Mouse (Mus musculus): ENCODE measurements around the gene Gm1979. TPM values are rescaled to one million over a fixed set of nuclear protein-coding genes. Genes with fewer than 3 reads are reported as not detected.
A peak's percentile ranks its signal among the peaks of the same experiment; 100 is the strongest.
"Not testable (repeated sequence)": the region's sequence is repeated elsewhere in the genome, so short reads cannot be mapped to it uniquely, and the experiment has no call there.

Gm1979 gene
- polyA plus RNA-seq (2014; fragmentation: Nextera tagmentation; extraction: Ambion mirVana) = 0.46 TPM in 1 of 2 replicates, not detected in the other

DNA sequence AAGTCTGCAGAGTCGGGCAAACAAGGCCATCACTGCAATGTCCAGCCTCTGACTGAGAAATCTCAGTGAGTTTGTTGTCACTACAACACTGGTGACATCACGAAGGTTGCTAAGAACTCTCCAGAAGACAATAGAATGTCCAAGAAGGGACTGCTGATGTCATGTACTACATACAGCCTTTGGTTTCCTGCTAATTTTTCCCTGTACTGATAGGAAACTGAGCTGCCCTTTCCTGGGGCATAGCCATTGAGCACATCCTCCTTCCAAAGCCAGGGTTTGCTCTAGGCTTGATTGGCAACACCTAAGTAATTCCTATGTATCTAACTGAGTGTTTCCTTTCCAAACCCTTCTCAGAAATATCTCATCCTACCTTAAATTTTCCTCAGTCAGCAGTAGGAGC lies at the start of gene Gm1979:
Gene Gm1979 (minus strand): TSS at position 101 of the 400 bp plus-strand sequence.
- ATAC-seq (ENCODE audit: insufficient number of reproducible peaks, insufficient read depth, low FRiP score, low read depth); H3K4me3 ChIP-seq (ENCODE audit: control insufficient read depth in 1 of 2, insufficient read depth in 1 of 2, low read depth in 1 of 2, low read length in 2 of 2); H3K4me2 ChIP-seq (ENCODE audit: low read length); H3K9ac ChIP-seq (ENCODE audit: low read length); H3K27me3 ChIP-seq (ENCODE audit: control insufficient read depth, insufficient read depth, low read length); H3K4me1 ChIP-seq (ENCODE audit: control insufficient read depth in 2 of 2, insufficient read depth in 2 of 2, low read length in 2 of 2); H3K36me3 ChIP-seq (ENCODE audit: control insufficient read depth, insufficient read depth, low read length); H3K27ac ChIP-seq (replicated peaks in 1 of 2; ENCODE audit: control insufficient read depth in 1 of 2, insufficient read depth in 1 of 2, low read depth in 2 of 2, low read length in 2 of 2); H3K9me3 ChIP-seq (ENCODE audit: control insufficient read depth, low read length): not testable (repeated sequence)
- 75% methylated on average over 1 of the region's 2 CpGs for WGBS

DNA sequence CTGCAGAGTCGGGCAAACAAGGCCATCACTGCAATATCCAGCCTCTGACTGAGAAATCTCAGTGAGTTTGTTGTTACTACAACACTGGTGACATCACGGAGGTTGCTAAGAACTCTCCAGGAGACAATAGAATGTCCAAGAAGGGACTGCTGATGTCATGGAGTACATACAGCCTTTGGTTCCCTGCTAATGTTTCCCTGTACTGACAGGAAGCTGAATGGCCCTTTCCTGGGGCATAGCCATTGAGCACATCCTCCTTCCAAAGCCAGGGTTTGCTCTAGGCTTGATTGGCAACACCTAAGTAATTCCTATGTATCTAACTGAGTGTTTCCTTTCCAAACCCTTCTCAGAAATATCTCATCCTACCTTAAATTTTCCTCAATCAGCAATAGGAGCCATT lies 34.9 kb upstream of the Gm1979 start, which contains the start of gene Speer4a:
Gene Speer4a (minus strand): TSS at position 101 of the 400 bp plus-strand sequence.
- not testable (repeated sequence) for ATAC-seq (ENCODE audit: insufficient number of reproducible peaks, insufficient read depth, low FRiP score, low read depth); H3K9ac ChIP-seq (ENCODE audit: low read length); H3K9me3 ChIP-seq (ENCODE audit: control insufficient read depth, low read length); H3K4me1 ChIP-seq (ENCODE audit: control insufficient read depth in 2 of 2, insufficient read depth in 2 of 2, low read length in 2 of 2); H3K4me2 ChIP-seq (ENCODE audit: low read length); H3K27ac ChIP-seq (replicated peaks in 1 of 2; ENCODE audit: control insufficient read depth in 1 of 2, insufficient read depth in 1 of 2, low read depth in 2 of 2, low read length in 2 of 2); H3K27me3 ChIP-seq (ENCODE audit: control insufficient read depth, insufficient read depth, low read length); H3K4me3 ChIP-seq (ENCODE audit: control insufficient read depth in 1 of 2, insufficient read depth in 1 of 2, low read depth in 1 of 2, low read length in 2 of 2); H3K36me3 ChIP-seq (ENCODE audit: control insufficient read depth, insufficient read depth, low read length)
- 57% methylated on average over 2 of the region's 2 CpGs for WGBS

DNA sequence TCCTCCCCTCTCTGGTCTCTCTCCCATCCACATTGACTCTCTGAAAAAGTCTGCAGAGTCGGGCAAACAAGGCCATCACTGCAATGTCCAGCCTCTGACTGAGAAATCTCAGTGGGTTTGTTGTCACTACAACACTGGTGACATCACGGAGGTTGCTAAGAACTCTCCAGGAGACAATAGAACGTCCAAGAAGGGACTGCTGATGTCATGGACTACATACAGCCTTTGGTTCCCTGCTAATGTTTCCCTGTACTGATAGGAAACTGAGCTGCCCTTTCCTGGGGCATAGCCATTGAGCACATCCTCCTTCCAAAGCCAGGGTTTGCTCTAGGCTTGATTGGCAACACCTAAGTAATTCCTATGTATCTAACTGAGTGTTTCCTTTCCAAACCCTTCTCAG lies 18.2 kb upstream of the Gm1979 start, which contains the start of gene Gm5862:
Gene Gm5862 (minus strand): TSS at position 101 of the 400 bp plus-strand sequence.
- H3K9me3 ChIP-seq (ENCODE audit: control insufficient read depth, low read length); H3K36me3 ChIP-seq (ENCODE audit: control insufficient read depth, insufficient read depth, low read length); ATAC-seq (ENCODE audit: insufficient number of reproducible peaks, insufficient read depth, low FRiP score, low read depth); H3K4me3 ChIP-seq (ENCODE audit: control insufficient read depth in 1 of 2, insufficient read depth in 1 of 2, low read depth in 1 of 2, low read length in 2 of 2); H3K4me1 ChIP-seq (ENCODE audit: control insufficient read depth in 2 of 2, insufficient read depth in 2 of 2, low read length in 2 of 2); H3K4me2 ChIP-seq (ENCODE audit: low read length); H3K27ac ChIP-seq (replicated peaks in 1 of 2; ENCODE audit: control insufficient read depth in 1 of 2, insufficient read depth in 1 of 2, low read depth in 2 of 2, low read length in 2 of 2); H3K27me3 ChIP-seq (ENCODE audit: control insufficient read depth, insufficient read depth, low read length); H3K9ac ChIP-seq (ENCODE audit: low read length): not testable (repeated sequence)
- WGBS = no CpG with 5 or more reads among the region's 3 CpGs

DNA sequence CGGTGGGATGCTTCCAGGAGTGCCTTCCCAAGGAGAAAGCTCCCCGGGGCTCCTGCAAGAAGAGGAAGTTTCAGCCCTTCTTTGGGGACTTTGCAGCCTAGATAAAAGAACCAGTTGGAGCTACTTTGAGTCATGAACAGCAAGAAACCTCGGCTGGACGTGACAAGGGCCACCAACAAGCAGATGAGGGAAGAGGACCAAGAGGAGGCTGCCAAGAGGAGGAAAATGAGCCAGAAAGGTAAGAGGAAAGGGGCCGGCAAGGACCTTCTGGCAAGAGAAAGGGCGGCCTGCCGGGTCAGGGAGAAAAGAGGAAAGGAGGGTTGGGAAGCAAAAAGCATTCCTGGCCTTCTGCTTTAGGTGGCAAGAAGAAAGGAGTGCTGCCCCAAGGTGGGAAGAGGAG lies 3.1 kb upstream of the Gm1979 start:
- not testable (repeated sequence) for H3K4me2 ChIP-seq (ENCODE audit: low read length); H3K4me1 ChIP-seq (ENCODE audit: control insufficient read depth in 2 of 2, insufficient read depth in 2 of 2, low read length in 2 of 2); H3K9ac ChIP-seq (ENCODE audit: low read length); H3K27ac ChIP-seq (replicated peaks in 1 of 2; ENCODE audit: control insufficient read depth in 1 of 2, insufficient read depth in 1 of 2, low read depth in 2 of 2, low read length in 2 of 2); H3K4me3 ChIP-seq (ENCODE audit: control insufficient read depth in 1 of 2, insufficient read depth in 1 of 2, low read depth in 1 of 2, low read length in 2 of 2); H3K36me3 ChIP-seq (ENCODE audit: control insufficient read depth, insufficient read depth, low read length); ATAC-seq (ENCODE audit: insufficient number of reproducible peaks, insufficient read depth, low FRiP score, low read depth); H3K27me3 ChIP-seq (ENCODE audit: control insufficient read depth, insufficient read depth, low read length); H3K9me3 ChIP-seq (ENCODE audit: control insufficient read depth, low read length)
- 51% methylated on average over 6 of the region's 7 CpGs for WGBS

DNA sequence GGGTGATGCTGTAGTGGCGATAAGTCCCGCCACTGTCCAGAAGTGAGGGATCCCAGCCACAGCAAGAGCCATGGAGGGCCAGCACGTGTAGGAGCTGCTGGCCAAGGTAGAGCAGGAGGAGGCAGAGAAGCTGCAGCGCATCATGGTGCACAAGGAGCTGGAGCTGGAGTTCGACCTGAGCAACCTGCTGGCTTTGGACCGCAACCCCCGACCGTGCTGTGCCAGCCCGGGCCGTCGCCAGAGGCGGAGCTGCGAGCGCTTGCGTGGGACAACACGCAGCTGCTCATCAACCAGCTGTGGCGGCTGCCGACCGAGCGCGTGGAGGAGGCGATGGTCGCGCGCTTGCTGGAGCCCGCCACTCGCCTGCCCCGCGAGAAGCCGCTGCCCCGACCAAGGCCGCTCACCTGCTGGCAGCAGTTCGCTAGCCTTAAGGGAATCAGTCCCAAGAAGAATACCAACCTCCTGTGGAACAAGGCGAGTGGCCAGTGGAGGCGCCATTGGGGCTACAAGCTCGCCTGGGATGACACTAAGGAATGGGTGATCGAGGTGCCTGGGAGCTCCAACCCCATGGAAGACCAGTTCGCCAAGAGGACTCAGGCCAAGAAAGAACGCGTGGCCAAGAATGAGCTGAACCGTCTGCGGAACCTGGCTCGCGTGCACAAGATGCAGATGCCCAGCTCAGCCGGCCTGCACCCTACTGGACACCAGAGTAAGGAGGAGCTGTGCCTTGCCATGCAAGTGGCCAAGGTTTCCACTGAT lies 2.5 kb upstream of the Gm1979 start:
- H3K4me2 ChIP-seq (ENCODE audit: low read length) = peak overlapping the region; percentile 60
- 15% methylated on average over 44 of the region's 45 CpGs for WGBS
- H3K9me3 ChIP-seq (ENCODE audit: control insufficient read depth, low read length); H3K27me3 ChIP-seq (ENCODE audit: control insufficient read depth, insufficient read depth, low read length); H3K9ac ChIP-seq (ENCODE audit: low read length); H3K4me1 ChIP-seq (ENCODE audit: control insufficient read depth in 2 of 2, insufficient read depth in 2 of 2, low read length in 2 of 2); H3K36me3 ChIP-seq (ENCODE audit: control insufficient read depth, insufficient read depth, low read length); H3K27ac ChIP-seq (replicated peaks in 1 of 2; ENCODE audit: control insufficient read depth in 1 of 2, insufficient read depth in 1 of 2, low read depth in 2 of 2, low read length in 2 of 2): not testable (repeated sequence)
- peak overlapping the region; percentile 3 to 26 for H3K4me3 ChIP-seq (ENCODE audit: control insufficient read depth in 1 of 2, insufficient read depth in 1 of 2, low read depth in 1 of 2, low read length in 2 of 2)
- peak; percentile 76 for ATAC-seq (ENCODE audit: insufficient number of reproducible peaks, insufficient read depth, low FRiP score, low read depth)

DNA sequence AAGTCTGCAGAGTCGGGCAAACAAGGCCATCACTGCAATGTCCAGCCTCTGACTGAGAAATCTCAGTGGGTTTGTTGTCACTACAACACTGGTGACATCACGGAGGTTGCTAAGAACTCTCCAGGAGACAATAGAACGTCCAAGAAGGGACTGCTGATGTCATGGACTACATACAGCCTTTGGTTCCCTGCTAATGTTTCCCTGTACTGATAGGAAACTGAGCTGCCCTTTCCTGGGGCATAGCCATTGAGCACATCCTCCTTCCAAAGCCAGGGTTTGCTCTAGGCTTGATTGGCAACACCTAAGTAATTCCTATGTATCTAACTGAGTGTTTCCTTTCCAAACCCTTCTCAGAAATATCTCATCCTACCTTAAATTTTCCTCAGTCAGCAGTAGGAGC lies 16.0 kb downstream of the Gm1979 start, which contains the start of gene Gm21698:
Gene Gm21698 (minus strand): TSS at position 101 of the 400 bp plus-strand sequence.
- not testable (repeated sequence) for H3K4me3 ChIP-seq (ENCODE audit: control insufficient read depth in 1 of 2, insufficient read depth in 1 of 2, low read depth in 1 of 2, low read length in 2 of 2); H3K4me1 ChIP-seq (ENCODE audit: control insufficient read depth in 2 of 2, insufficient read depth in 2 of 2, low read length in 2 of 2); H3K9me3 ChIP-seq (ENCODE audit: control insufficient read depth, low read length); H3K27me3 ChIP-seq (ENCODE audit: control insufficient read depth, insufficient read depth, low read length); H3K4me2 ChIP-seq (ENCODE audit: low read length); H3K36me3 ChIP-seq (ENCODE audit: control insufficient read depth, insufficient read depth, low read length); ATAC-seq (ENCODE audit: insufficient number of reproducible peaks, insufficient read depth, low FRiP score, low read depth); H3K27ac ChIP-seq (replicated peaks in 1 of 2; ENCODE audit: control insufficient read depth in 1 of 2, insufficient read depth in 1 of 2, low read depth in 2 of 2, low read length in 2 of 2); H3K9ac ChIP-seq (ENCODE audit: low read length)
- no CpG with 5 or more reads among the region's 3 CpGs for WGBS

DNA sequence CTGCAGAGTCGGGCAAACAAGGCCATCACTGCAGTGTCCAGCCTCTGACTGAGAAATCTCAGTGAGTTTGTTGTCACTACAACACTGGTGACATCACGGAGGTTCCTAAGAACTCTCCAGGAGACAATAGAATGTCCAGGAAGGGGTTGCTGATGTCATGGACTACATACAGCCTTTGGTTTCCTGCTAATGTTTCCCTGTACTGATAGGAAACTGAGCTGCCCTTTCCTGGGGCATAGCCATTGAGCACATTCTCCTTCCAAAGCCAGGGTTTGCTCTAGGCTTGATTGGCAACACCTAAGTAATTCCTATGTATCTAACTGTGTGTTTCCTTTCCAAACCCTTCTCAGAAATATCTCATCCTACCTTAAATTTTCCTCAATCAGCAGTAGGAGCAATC lies 32.0 kb downstream of the Gm1979 start, which contains the start of gene Gm21680:
Gene Gm21680 (minus strand): TSS at position 101 of the 400 bp plus-strand sequence.
- not testable (repeated sequence) for H3K9me3 ChIP-seq (ENCODE audit: control insufficient read depth, low read length); H3K36me3 ChIP-seq (ENCODE audit: control insufficient read depth, insufficient read depth, low read length); ATAC-seq (ENCODE audit: insufficient number of reproducible peaks, insufficient read depth, low FRiP score, low read depth); H3K4me1 ChIP-seq (ENCODE audit: control insufficient read depth in 2 of 2, insufficient read depth in 2 of 2, low read length in 2 of 2); H3K9ac ChIP-seq (ENCODE audit: low read length); H3K4me2 ChIP-seq (ENCODE audit: low read length); H3K27me3 ChIP-seq (ENCODE audit: control insufficient read depth, insufficient read depth, low read length); H3K27ac ChIP-seq (replicated peaks in 1 of 2; ENCODE audit: control insufficient read depth in 1 of 2, insufficient read depth in 1 of 2, low read depth in 2 of 2, low read length in 2 of 2); H3K4me3 ChIP-seq (ENCODE audit: control insufficient read depth in 1 of 2, insufficient read depth in 1 of 2, low read depth in 1 of 2, low read length in 2 of 2)
- WGBS = no CpG with 5 or more reads among the region's 2 CpGs

Measured in heart, embryonic 14.5 days (tissue).